Mouse (Mus musculus): Measurements from ENCODE around the gene Sorcs3. TPM values are rescaled to one million over a fixed set of nuclear protein-coding genes. Genes with fewer than 3 reads are reported as not detected.

The Sorcs3 gene
- polyA plus RNA-seq, 1 experiment, result not detected

- DNase-seq (ENCODE audit: low spot score), result no peak
These were observed 318.8 kb downstream of the Sorcs3 start for GRCm38 (mm10) chr19:48524527-48525214.

GRCm38 (mm10) chr19:48533582-48533981 is 327.8 kb downstream of the Sorcs3 start:
- DNase-seq (ENCODE audit: low spot score), result no peak

DNA sequence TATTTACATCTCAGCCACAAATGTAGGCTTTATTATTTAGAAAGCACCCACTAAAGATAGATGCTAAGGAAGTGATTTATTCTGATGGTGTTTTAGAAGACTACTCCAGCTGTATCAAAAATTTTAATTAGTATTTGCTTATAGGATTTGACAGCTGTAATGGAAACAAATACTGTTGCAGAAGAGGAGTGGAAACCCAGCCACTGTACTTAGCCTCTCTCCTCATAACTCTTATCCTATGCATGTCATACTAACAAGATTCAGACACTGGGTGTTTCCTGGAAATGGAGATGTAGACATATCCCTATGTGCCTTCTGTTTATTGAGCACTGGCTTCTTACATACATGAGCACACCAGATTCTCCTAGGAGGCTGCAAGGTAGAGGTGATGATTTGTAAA is 338.5 kb downstream of the Sorcs3 start:
- no peak for DNase-seq (ENCODE audit: low spot score)

DNA sequence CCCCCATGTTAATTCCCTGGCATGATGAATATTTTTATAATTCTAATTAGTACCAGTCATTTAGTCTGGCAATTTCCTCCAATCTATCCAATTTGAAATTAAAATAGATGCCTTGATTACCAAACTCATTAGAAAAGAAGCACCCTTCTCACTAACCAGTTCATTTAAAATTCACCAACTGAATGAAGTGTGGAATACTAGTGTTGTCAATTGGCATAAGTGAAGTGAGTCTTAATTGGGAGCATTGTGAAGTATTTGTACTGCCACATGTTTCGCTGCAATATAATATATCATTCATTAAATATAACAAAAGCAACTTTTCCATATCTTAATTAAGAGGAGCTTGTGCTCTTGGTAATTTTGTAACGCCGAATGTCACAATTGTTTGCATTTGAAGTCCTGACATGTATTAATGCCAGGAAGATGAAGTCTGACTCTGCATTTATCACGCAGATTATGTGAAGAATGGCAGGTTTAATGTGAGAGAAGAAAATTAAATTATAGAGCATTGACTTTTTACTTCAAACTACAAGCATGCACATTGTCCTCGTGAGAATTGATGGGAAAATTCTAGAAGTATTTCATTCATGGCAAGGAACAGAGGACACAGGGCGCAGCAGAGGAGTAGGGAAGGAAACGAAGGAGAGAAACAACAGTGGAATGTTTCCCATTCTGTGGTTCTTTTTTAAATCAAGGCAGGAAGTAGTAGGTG is 339.8 kb downstream of the Sorcs3 start:
- DNase-seq (ENCODE audit: low spot score), result no peak

GRCm38 (mm10) chr19:48546133-48546448 is 340.3 kb downstream of the Sorcs3 start:
- DNase-seq (ENCODE audit: low spot score), result no peak

DNA sequence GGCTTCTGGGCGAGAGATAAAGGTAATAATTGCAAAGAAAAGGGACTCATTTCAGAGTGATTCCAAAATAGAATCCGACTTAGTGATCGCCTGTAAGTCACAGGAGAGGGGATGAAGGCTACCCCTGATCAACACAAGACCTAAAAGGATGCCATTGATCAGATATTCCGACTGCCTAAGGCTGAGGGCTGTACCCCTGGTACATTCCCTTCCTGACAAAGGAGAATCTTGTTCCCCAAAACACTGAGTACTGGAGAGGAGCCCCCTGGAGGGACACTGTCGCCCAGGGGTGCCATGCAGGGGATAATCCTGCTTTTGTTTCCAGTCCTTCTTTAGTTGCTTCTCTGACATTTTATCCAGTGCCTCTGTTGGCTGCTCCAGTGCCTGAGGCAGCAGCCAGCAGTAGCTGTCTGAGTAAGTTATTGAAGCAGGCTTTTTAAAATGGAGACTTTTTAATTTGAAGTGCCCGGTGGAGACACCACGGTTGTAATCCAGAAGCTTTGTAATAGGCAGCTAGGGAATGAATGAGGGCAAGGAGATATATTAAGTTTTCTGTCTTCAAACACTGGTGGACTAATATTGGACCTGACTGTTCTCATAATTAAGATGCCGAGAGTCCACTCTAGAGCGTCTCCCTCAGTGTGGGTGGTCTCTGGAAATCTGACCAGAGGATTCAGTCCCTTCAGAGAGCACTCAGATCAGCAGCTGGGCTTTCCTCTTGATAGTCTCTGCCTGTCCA is 342.5 kb downstream of the Sorcs3 start:
- no peak for DNase-seq (ENCODE audit: low spot score)

- no peak for DNase-seq (ENCODE audit: low spot score)
These were observed 353.6 kb downstream of the Sorcs3 start for GRCm38 (mm10) chr19:48559432-48559831.

DNA sequence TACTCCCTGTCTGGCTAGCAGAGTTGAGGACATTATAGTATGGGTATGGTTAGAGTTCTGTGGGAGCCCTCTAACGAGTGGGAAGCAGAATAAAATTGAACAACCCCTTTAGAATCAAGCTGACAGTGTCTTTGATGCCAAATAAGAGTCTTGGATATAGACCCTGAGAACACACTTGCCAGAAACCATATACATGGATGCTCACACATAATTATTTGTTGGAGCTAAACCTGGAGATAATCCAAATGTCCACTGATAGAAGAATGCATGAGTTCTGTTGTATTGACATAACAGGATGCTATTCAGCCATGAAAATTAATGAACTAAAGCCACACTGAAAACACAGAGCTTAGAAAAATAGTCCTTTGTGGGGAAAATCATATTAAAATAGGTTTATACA is 369.9 kb downstream of the Sorcs3 start:
- DNase-seq (ENCODE audit: low spot score), result no peak

GRCm38 (mm10) chr19:48577169-48577568 is 371.3 kb downstream of the Sorcs3 start:
- DNase-seq (ENCODE audit: low spot score), result no peak

DNA sequence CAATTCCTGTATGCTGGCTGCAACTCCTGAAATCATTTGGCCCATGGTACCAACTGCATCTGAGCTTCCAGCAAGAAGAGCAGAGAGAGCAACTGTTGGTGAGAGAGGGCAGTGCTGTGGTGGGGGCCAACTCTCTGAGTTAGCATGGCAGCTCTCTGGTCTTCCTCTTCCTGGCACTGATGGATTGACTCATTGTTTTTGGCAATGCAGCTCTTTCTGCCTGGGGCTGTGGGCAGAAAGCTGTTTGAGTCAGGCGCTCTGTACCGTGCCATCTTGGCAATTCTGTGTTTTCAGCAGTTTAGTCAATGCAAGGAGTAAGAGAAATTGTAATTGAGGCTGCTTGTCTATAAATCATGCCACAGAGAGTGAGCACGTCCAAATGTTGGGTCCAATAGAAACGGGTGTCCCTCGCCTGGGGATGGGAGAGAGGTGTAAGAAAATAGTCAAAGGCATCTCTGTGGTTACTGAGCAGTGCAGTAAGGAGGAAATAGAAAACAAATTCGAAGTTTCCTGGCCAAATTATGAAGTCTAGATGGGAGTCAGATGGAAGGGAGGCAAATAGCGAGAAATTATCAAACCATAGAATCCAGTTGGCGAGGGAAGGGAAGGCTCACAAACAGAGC is 379.2 kb downstream of the Sorcs3 start:
- DNase-seq (ENCODE audit: low spot score), result no peak

- no peak for DNase-seq (ENCODE audit: low spot score)
These were observed 411.1 kb downstream of the Sorcs3 start for GRCm38 (mm10) chr19:48616951-48617350.

- DNase-seq (ENCODE audit: low spot score), result no peak
These were observed 425.0 kb downstream of the Sorcs3 start for GRCm38 (mm10) chr19:48630671-48631327.

GRCm38 (mm10) chr19:48642566-48642965 is 436.7 kb downstream of the Sorcs3 start:
- no peak for DNase-seq (ENCODE audit: low spot score)

GRCm38 (mm10) chr19:48649941-48650340 is 444.1 kb downstream of the Sorcs3 start:
- no peak for DNase-seq (ENCODE audit: low spot score)

DNA sequence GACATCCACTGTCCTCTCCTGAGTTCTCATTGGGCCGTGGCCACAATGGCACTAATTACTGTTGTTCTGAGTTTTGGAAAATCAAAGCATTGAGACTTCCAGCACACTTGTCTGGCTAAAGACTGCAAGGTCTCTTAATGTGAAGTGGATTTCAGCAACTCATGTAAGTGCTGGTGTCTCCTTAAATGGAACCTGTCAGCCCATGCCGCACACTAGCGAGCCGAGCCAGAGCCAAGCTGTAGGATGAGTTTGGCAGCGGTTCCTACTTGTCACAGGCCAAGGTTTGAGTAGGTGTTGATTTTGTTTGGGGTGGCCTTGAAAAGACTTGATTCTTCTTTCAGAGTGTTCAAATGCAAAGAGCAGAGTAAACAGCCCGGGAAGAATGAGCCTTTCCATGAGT is 445.8 kb downstream of the Sorcs3 start:
- DNase-seq (ENCODE audit: low spot score), result no peak

DNA sequence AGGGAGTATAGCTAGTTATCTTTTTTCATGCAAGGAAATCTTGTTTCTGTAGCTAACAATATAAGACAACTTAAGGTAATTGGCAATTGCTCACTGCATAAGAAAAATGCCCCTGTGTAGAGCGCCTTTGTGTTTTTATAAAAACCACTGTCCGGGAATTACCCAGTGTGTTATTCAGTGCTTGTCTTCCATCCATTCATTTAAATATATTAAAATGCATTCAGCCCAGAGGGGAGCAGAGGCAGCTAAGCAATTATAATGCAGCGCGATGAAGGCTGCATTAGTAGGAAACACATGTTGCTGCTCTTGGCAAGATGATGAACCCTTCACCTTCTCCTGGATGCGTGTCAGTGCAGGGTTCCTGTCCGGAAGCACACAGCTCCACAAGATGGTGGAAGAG is 454.4 kb downstream of the Sorcs3 start:
- DNase-seq (ENCODE audit: low spot score), result no peak

DNA sequence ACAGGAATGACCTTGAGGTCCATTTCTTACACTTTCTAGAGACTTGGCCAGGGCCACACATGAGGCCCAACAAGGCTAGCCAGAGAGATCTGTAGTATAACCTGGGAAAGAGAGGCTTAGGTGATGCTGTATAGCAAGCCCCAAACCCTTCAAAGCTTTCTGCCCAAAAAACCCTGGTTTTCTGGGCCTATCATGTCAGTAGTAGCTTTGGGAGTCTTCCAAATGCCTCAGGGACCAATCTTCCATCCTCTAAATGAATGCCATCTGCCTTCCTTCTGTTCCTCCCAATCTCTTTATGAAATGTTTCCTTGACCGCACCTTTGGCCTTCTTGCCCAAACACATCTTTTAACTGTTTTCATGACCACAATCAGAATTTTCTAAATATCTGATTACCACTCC is 474.1 kb downstream of the Sorcs3 start:
- DNase-seq (ENCODE audit: low spot score), result no peak

DNA sequence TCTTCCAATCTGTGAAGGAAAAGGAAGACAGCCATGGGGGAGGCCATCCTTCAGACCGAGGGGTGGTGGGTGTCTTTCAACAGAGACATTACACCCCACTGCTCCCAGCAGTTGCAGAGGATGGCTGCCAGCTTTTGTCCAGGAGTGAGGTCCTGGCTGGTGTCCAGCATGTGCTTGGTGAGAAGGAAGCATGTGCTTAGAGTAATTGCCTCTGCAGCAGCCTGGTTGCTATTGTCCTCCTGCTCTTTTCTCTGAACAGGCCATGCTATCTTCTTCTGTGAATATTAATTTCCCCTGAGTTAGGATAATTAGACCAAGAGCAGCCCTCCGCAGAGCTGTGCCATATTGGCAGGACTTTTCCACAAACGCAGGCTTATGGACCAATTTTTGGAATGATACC is 476.7 kb downstream of the Sorcs3 start:
- DNase-seq (ENCODE audit: low spot score), result no peak

- no peak for DNase-seq (ENCODE audit: low spot score)
These were observed 480.5 kb downstream of the Sorcs3 start for GRCm38 (mm10) chr19:48686369-48686768.

DNA sequence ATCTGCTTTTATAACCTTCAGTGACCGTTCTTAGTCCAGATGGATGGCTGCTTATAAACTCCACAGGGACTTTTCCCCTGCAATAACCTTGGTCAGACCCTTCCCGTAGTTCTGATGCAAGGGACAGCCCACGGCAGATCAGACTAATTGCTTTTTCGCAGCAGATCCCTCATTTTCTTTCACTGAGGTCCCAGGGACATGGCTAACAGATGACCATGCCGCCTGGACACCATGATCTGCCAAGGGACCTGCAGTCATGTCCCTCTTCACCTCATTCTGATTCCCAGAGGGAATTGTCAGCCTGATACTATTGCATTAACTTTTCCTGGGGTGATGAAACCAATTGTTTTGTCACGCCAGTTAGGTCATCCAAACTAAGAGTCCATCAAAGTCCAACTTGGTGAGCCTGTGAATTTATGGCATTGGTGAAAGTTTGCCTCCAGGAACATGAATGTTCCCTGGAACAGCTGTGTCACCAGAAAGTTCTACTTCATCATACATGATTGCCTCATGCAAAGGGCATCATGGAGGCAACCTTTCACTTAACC is 494.4 kb downstream of the Sorcs3 start:
- no peak for DNase-seq (ENCODE audit: low spot score)

DNA sequence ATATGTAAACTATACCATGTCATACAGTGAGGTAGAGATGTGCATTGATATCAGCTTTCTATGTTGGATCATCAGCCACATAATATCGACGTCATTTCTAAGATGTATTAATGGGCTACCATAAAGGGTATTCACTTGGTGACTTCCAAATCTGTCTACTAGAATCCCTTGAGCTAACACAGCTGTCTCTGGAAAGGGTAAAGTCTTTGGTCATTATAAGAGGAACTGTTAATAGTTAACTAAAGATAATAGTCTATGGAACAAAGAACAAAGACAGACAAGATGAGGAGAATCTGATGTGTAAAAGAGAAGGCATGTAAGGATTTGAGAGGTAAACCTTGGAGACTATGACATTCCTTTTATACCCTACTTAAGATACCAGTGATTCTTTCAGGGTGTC is 497.9 kb downstream of the Sorcs3 start:
- DNase-seq (ENCODE audit: low spot score), result no peak
